Mouse (Mus musculus) left cerebral cortex, adult 8-10 months (tissue): ENCODE results near the gene Mib2. TPM values are rescaled to one million over a fixed set of nuclear protein-coding genes. Genes with fewer than 3 reads are reported as not detected.

ENCODE experiments used
- DNase-seq, 2 experiments: peaks; one replicate each; pipeline ENCODE4 v3.0.0; 2022; ENCODE audit warnings: low spot score in 2 of 2
- total RNA-seq, 4 experiments: library from RNA; stranded (reverse); gene quantifications; 2 replicates each; pipeline ENCODE4 v1.2.4; 2022

Mib2 gene
- total RNA-seq, 4 experiments from 2014 or later, result 108 to 124 (median 117) TPM

- DNase-seq, result no peak
Observed at GRCm38 (mm10) chr4:155618321-155618720, 50.7 kb downstream of the Mib2 start.

GRCm38 (mm10) chr4:155613264-155613663, 55.7 kb downstream of the Mib2 start:
- no peak for DNase-seq

GRCm38 (mm10) chr4:155611860-155612259, 57.1 kb downstream of the Mib2 start:
- DNase-seq, result no peak

GRCm38 (mm10) chr4:155606825-155607224, 62.2 kb downstream of the Mib2 start:
- DNase-seq, result no peak

GRCm38 (mm10) chr4:155605132-155605531, 63.9 kb downstream of the Mib2 start:
- no peak for DNase-seq

Other genes with a start within 250 kb of the Mib2 start
- 1 to 10 TPM in 3 of 4 experiments, under 1 TPM in 1; 0.41 to 2.0 (median 1.7) TPM for gene Tmem52, start 200.1 kb downstream of the Mib2 start, total RNA-seq
- gene Gnb1, start 177.8 kb downstream of the Mib2 start, total RNA-seq, result 100 to 1,000 TPM; 790 to 898 (median 858) TPM
- 10 to 100 TPM; 43.2 to 55.5 (median 52.6) TPM for gene Nadk, start 106.8 kb downstream of the Mib2 start, total RNA-seq
- 10 to 100 TPM; 42.9 to 50.6 (median 43.8) TPM for gene Slc35e2, start 67.8 kb downstream of the Mib2 start, total RNA-seq
- 10 to 100 TPM; 40.1 to 55.0 (median 47.1) TPM for gene Cdk11b, start 44.3 kb downstream of the Mib2 start, total RNA-seq
- not detected for gene Gm10563, start 23.8 kb downstream of the Mib2 start, total RNA-seq
- 1 to 10 TPM in 3 of 4 experiments, under 1 TPM in 1; 0.99 to 2.8 (median 2.1) TPM for gene Mmp23, start 15.8 kb downstream of the Mib2 start, total RNA-seq
- 10 to 100 TPM; 31.6 to 37.7 (median 34.7) TPM for gene Fndc10, start 25.1 kb upstream of the Mib2 start, total RNA-seq
- 100 to 1,000 TPM in 2 of 4 experiments, 10 to 100 TPM in 2; 91.0 to 111 (median 98.8) TPM for gene Ssu72, start 35.6 kb upstream of the Mib2 start, total RNA-seq
- 10 to 100 TPM; 43.9 to 53.3 (median 48.9) TPM for gene Tmem240, start 65.6 kb upstream of the Mib2 start, total RNA-seq
- gene Atad3a, start 91.9 kb upstream of the Mib2 start, total RNA-seq, result 10 to 100 TPM; 41.3 to 55.7 (median 51.1) TPM
- 10 to 100 TPM; 14.0 to 14.9 (median 14.4) TPM for gene Vwa1, start 105.5 kb upstream of the Mib2 start, total RNA-seq
- gene Tmem88b, start 116.7 kb upstream of the Mib2 start, total RNA-seq, result 10 to 100 TPM; 35.4 to 43.6 (median 36.6) TPM
- gene Ankrd65, start 121.2 kb upstream of the Mib2 start, total RNA-seq, result under 1 TPM in 1 of 4 experiments, not detected in 3; 0.35 TPM
- gene Mrpl20, start 133.7 kb upstream of the Mib2 start, total RNA-seq, result 10 to 100 TPM; 75.3 to 87.1 (median 84.7) TPM
- gene Ccnl2, start 143.3 kb upstream of the Mib2 start, total RNA-seq, result 10 to 100 TPM; 54.7 to 60.9 (median 57.6) TPM
- 100 to 1,000 TPM; 101 to 109 (median 102) TPM for gene Aurkaip1, start 162.1 kb upstream of the Mib2 start, total RNA-seq
- 10 to 100 TPM in 1 of 4 experiments, 1 to 10 TPM in 3; 8.9 to 10.3 (median 9.3) TPM for gene Mxra8, start 170.5 kb upstream of the Mib2 start, total RNA-seq
- 10 to 100 TPM; 81.1 to 86.5 (median 81.4) TPM for gene Dvl1, start 178.2 kb upstream of the Mib2 start, total RNA-seq
- gene Tas1r3, start 194.2 kb upstream of the Mib2 start, total RNA-seq, result under 1 TPM in 2 of 4 experiments, not detected in 2; 0.30 to 0.39 TPM
- gene Cptp, start 200.2 kb upstream of the Mib2 start, total RNA-seq, result 10 to 100 TPM; 30.1 to 48.4 (median 33.7) TPM
- 10 to 100 TPM; 26.8 to 32.6 (median 30.0) TPM for gene Ints11, start 200.3 kb upstream of the Mib2 start, total RNA-seq
- 10 to 100 TPM; 49.0 to 65.6 (median 58.5) TPM for gene Pusl1, start 222.6 kb upstream of the Mib2 start, total RNA-seq
- 100 to 1,000 TPM; 108 to 128 (median 122) TPM for gene Acap3, start 222.6 kb upstream of the Mib2 start, total RNA-seq